Mouse (Mus musculus): ENCODE data around the gene Ahsa1. TPM values are rescaled to one million over a fixed set of nuclear protein-coding genes. Genes with fewer than 3 reads are reported as not detected.
"Not testable (repeated sequence)": the region's sequence is repeated elsewhere in the genome, so short reads cannot be mapped to it uniquely, and the experiment has no call there.

Ahsa1 gene
- total and polyA plus RNA-seq, 3 experiments = 74.5 to 153 (median 138) TPM

GRCm38 (mm10) chr12:87300441-87300690 lies 34.1 kb downstream of the Ahsa1 start:
- DNase-seq = no peak
- intact Hi-C loops (cut with DNase I) = no loop called here
- Histone ChIP-seq H3K27ac (no peak overlapping the region), H3K36me3 (ENCODE audit: control insufficient read depth, insufficient read depth, low read length) (no peaks in the 10 kb centered on the region), H3K27me3 (ENCODE audit: control insufficient read depth, insufficient read depth, low read length) (peaks cover 11% of the 10 kb centered on the region), H3K79me2 (replicated peaks; ENCODE audit: control insufficient read depth, insufficient read depth, low read length) (no peaks in the 10 kb centered on the region), H3K4me1 (ENCODE audit: control insufficient read depth, insufficient read depth, low read length) (peaks cover 2% of the 10 kb centered on the region; the same call in 1 of the 2 replicates), H3K4me3 (peak overlapping the region; percentile 72), H3K9ac (ENCODE audit: low read depth, low read length) (peak overlapping the region; percentile 61; the same call in 1 of the 2 replicates)
- WGBS = 4% methylated on average over 9 of the region's 9 CpGs
- TF ChIP-seq EP300 (IDR thresholded peaks at IDR 0.05; ENCODE audit: insufficient read depth, low read depth, low read length) = no peak
- no peak for TF ChIP-seq CTCF (IDR thresholded peaks at IDR 0.05)
- TF ChIP-seq POLR2A (IDR thresholded peaks at IDR 0.05; ENCODE audit: insufficient read depth, low read depth, low read length) = no peak

DNA sequence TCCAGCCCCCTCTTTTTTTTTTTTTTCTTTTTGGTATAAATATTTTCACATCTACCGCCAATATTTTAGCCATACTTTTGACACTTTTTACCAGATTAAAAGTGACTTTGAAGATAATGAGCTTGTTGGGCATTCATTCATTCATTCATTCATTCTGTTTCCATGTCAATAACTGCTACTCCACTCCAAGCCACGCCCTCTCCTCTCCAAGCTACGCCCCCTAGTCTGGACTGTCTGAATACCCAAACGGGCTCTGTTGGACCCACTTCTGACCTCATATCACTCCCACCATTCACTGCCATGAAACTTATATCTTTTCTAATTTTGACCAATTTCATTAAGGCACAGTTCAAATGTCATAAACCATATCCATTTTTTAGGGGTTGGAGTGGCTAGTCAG lies 34.9 kb downstream of the Ahsa1 start:
- WGBS = 57% methylated on average over 4 of the region's 4 CpGs
- intact Hi-C loops (cut with DNase I) = no loop called here
- no peak for DNase-seq

DNA sequence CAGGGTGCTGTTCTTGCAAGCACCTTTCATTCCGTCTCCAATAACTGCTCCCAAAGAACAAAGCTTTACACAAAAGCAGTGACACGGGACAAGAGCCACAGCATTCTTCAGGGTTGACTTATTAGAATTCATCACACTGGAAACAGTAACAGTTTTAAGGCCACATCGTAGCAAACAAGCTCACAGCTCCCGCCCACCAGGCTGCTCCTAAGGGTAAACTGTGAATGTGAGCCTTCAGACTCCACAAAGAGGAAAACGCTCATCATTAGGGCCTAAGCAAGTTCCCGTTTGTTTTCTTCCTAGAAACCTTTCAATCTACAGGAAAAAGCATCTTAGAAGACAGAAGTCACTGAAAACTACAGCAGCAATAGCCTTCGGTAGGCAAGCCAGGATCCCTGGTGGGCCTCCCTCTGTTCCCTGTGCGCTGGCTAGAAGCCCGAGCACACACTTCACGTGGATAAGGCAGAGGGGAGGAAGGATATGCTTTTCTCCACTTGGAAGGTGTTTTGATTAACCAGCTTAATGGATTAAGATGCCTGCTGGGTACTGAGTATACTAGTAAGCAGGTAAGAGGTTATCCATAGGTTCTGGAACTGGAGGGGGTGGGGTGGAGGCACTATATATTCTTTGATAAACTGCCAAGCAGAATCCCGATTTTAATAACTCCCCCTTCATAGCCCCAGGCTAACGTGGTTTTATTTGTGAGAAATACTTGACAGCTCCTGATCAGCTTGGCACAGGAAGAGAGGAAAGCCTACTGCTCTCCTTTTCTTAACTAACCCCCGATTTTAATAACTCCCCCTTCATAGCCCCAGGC lies 39.7 kb downstream of the Ahsa1 start:
- intact Hi-C loops (cut with DNase I) = no loop called here
- no peak overlapping the region for H3K4me3 ChIP-seq
- no peak for DNase-seq
- no peak overlapping the region for H3K9ac ChIP-seq (ENCODE audit: low read depth, low read length)
- H3K27ac ChIP-seq = no peak overlapping the region
- H3K27me3 ChIP-seq (ENCODE audit: control insufficient read depth, insufficient read depth, low read length) = no peaks in the 10 kb centered on the region
- TF ChIP-seq POLR2A (IDR thresholded peaks at IDR 0.05; ENCODE audit: insufficient read depth, low read depth, low read length) = no peak
- no peak for TF ChIP-seq EP300 (IDR thresholded peaks at IDR 0.05; ENCODE audit: insufficient read depth, low read depth, low read length)
- TF ChIP-seq CTCF (IDR thresholded peaks at IDR 0.05) = no peak
- no peaks in the 10 kb centered on the region for H3K36me3 ChIP-seq (ENCODE audit: control insufficient read depth, insufficient read depth, low read length)
- WGBS = 31% methylated on average over 13 of the region's 13 CpGs
- H3K4me1 ChIP-seq (ENCODE audit: control insufficient read depth, insufficient read depth, low read length) = no peaks in the 10 kb centered on the region
- no peaks in the 10 kb centered on the region for H3K79me2 ChIP-seq (replicated peaks; ENCODE audit: control insufficient read depth, insufficient read depth, low read length)

More for the DNA sequence above, 34.9 kb downstream of the Ahsa1 start:
- Histone ChIP-seq H3K27ac (no peak overlapping the region), H3K4me3 (no peak overlapping the region), H3K9ac (ENCODE audit: low read depth, low read length) (no peak overlapping the region), H3K36me3 (ENCODE audit: control insufficient read depth, insufficient read depth, low read length) (no peaks in the 10 kb centered on the region), H3K27me3 (ENCODE audit: control insufficient read depth, insufficient read depth, low read length) (peaks cover 11% of the 10 kb centered on the region), H3K4me1 (ENCODE audit: control insufficient read depth, insufficient read depth, low read length) (peaks cover 2% of the 10 kb centered on the region; the same call in 1 of the 2 replicates), H3K79me2 (replicated peaks; ENCODE audit: control insufficient read depth, insufficient read depth, low read length) (no peaks in the 10 kb centered on the region)
- no peak for TF ChIP-seq POLR2A (IDR thresholded peaks at IDR 0.05; ENCODE audit: insufficient read depth, low read depth, low read length)
- TF ChIP-seq CTCF (IDR thresholded peaks at IDR 0.05) = no peak
- TF ChIP-seq EP300 (IDR thresholded peaks at IDR 0.05; ENCODE audit: insufficient read depth, low read depth, low read length) = no peak

DNA sequence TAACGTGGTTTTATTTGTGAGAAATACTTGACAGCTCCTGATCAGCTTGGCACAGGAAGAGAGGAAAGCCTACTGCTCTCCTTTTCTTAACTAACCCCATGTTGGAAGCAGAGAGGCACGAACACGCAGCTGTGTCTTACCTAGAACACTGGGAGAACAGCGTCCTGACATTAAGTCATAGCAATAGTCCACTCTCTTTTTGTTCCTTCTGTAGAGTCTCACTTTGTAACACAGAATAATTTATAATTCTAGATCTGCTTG lies 40.2 kb downstream of the Ahsa1 start:
- H3K27ac ChIP-seq; H3K36me3 ChIP-seq (ENCODE audit: control insufficient read depth, insufficient read depth, low read length); H3K27me3 ChIP-seq (ENCODE audit: control insufficient read depth, insufficient read depth, low read length); H3K4me1 ChIP-seq (ENCODE audit: control insufficient read depth, insufficient read depth, low read length); H3K4me3 ChIP-seq; H3K9ac ChIP-seq (ENCODE audit: low read depth, low read length); intact Hi-C loops (cut with DNase I); DNase-seq; H3K79me2 ChIP-seq (replicated peaks; ENCODE audit: control insufficient read depth, insufficient read depth, low read length): not testable (repeated sequence)
- 78% methylated on average over 4 of the region's 4 CpGs for WGBS

DNA sequence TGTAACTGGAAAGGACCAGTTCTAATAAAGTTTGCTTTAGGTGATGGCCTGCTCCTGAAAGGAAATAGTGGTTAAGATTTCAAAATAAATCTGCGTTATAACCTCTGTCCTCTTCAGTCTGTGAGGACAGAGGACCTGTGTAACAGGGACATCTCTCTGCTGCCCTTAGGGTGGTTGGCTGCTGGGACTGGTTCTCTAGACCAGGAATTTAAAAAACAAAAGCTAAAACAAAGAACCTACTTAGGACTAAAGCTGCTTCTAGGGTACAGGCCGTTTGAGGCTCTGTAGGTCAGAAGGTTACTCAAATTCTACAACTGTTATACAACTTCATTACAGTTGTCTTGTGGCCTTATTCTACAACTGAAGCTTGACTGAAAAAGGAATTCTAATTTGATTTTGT lies 46.8 kb downstream of the Ahsa1 start:
- Histone ChIP-seq H3K4me1 (ENCODE audit: control insufficient read depth, insufficient read depth, low read length) (no peaks in the 10 kb centered on the region), H3K27me3 (ENCODE audit: control insufficient read depth, insufficient read depth, low read length) (no peaks in the 10 kb centered on the region), H3K36me3 (ENCODE audit: control insufficient read depth, insufficient read depth, low read length) (no peaks in the 10 kb centered on the region), H3K79me2 (replicated peaks; ENCODE audit: control insufficient read depth, insufficient read depth, low read length) (no peaks in the 10 kb centered on the region), H3K9ac (ENCODE audit: low read depth, low read length) (no peak overlapping the region), H3K27ac (no peak overlapping the region), H3K4me3 (no peak overlapping the region)
- intact Hi-C loops (cut with DNase I) = no loop called here
- 78% methylated on average over 2 of the region's 2 CpGs for WGBS
- TF ChIP-seq EP300 (IDR thresholded peaks at IDR 0.05; ENCODE audit: insufficient read depth, low read depth, low read length) (no peak), CTCF (IDR thresholded peaks at IDR 0.05) (no peak), POLR2A (IDR thresholded peaks at IDR 0.05; ENCODE audit: insufficient read depth, low read depth, low read length) (no peak)
- no peak for DNase-seq

DNA sequence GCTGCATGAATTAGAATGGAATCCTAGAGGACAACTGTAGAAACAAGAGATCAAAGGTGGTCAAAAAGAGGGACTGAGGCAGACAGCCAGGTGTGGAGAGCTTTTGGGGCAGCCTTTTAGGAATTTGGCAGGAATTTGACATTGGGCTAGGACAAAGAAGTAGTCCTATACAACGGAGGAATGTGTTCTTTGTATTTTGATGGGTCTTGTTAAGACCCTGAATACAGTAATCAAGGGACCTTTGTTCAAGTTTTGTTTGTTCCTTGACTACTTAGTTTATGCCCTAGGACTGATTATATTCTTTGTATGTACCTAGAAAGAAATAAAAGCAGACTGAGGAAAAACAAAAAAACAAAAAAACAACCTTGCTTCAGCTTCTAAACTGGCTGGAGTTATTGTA lies 51.7 kb downstream of the Ahsa1 start:
- H3K9ac ChIP-seq (ENCODE audit: low read depth, low read length) = no peak overlapping the region
- H3K36me3 ChIP-seq (ENCODE audit: control insufficient read depth, insufficient read depth, low read length) = no peaks in the 10 kb centered on the region
- no peak for DNase-seq
- H3K79me2 ChIP-seq (replicated peaks; ENCODE audit: control insufficient read depth, insufficient read depth, low read length) = no peaks in the 10 kb centered on the region
- H3K27me3 ChIP-seq (ENCODE audit: control insufficient read depth, insufficient read depth, low read length) = no peaks in the 10 kb centered on the region
- no peak overlapping the region for H3K4me3 ChIP-seq
- H3K4me1 ChIP-seq (ENCODE audit: control insufficient read depth, insufficient read depth, low read length) = no peaks in the 10 kb centered on the region
- TF ChIP-seq POLR2A (IDR thresholded peaks at IDR 0.05; ENCODE audit: insufficient read depth, low read depth, low read length) (no peak), CTCF (IDR thresholded peaks at IDR 0.05) (no peak), EP300 (IDR thresholded peaks at IDR 0.05; ENCODE audit: insufficient read depth, low read depth, low read length) (no peak)
- intact Hi-C loops (cut with DNase I) = no loop called here
- WGBS = 80% methylated on average over 1 of the region's 1 CpGs
- H3K27ac ChIP-seq = no peak overlapping the region

All from heart, adult 2 months (tissue).